Mouse (Mus musculus) bone marrow macrophage, adult 2 months (primary cell): Measurements from ENCODE around the gene Sema3a.

Experiments
- CTCF ChIP-seq: IDR thresholded peaks from 2 replicates; pipeline ENCODE4 v1.5.1; 2012; ENCODE audit warnings: low read depth, mild to moderate bottlenecking, low read length, moderate library complexity
- POLR2A ChIP-seq: IDR thresholded peaks from 2 replicates; pipeline ENCODE4 v1.6.1; 2012; ENCODE audit warnings: mild to moderate bottlenecking, low read depth, low read length, borderline replicate concordance

DNA sequence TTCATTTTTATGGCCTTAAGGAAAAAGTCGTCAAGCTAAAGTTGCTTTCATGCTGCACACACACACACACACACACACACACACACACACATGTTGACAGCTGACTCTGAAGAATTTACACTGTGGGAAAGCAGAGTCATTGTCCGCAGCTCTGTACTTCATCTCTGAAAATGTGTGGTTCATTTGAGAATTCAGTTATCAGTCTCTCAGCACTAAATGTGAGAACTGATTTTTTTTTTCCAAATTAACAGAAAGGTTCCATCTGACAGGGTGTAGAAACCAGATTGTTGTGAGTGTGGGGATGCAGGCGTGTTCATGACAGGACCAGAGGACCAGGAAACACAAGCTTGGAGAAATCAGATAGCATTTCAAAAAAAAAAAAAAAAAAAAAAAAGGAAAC, 400.4 kb downstream of the Sema3a start:
- no peak for TF ChIP-seq CTCF
- no peak for TF ChIP-seq POLR2A
